Mouse (Mus musculus) hindbrain, embryonic 16.5 days (tissue): ENCODE results near the gene Csgalnact2. TPM values are rescaled to one million over a fixed set of nuclear protein-coding genes. Genes with fewer than 3 reads are reported as not detected.

Experiments used
- ATAC-seq: fragments of 200-750 bp; cut with Nextera tagmentation; 2 replicates; pipeline ENCODE4 v1.8.0; 2017; ENCODE audit warnings: moderate TSS enrichment, moderate library complexity
- H3K27ac ChIP-seq: fragments of 300-500 bp; sonication (generic); 2 replicates; pipeline ENCODE4 v1.5.1; 2014; ENCODE audit warnings: low read depth, mild to moderate bottlenecking, control low read depth, low read length, moderate library complexity
- H3K27me3 ChIP-seq: fragments of 300-500 bp; sonication (generic); replicated peaks from 2 replicates; pipeline ENCODE4 v1.6.1; 2014; ENCODE audit warnings: low read length; ENCODE audit not compliant: control insufficient read depth, insufficient read depth
- H3K36me3 ChIP-seq: fragments of 300-500 bp; sonication (generic); 2 replicates; pipeline ENCODE4 v1.6.1; 2014; ENCODE audit warnings: mild to moderate bottlenecking, low read length, moderate library complexity, mixed read lengths; ENCODE audit not compliant: control insufficient read depth, insufficient read depth
- H3K4me1 ChIP-seq: fragments of 300-500 bp; sonication (generic); 2 replicates; pipeline ENCODE4 v1.6.1; 2014; ENCODE audit warnings: low read depth, low read length; ENCODE audit not compliant: control insufficient read depth, insufficient read depth
- H3K4me2 ChIP-seq: fragments of 300-500 bp; sonication (generic); 2 replicates; pipeline ENCODE4 v1.6.1; 2014; ENCODE audit warnings: mild to moderate bottlenecking, low read length, control low read depth, moderate library complexity
- H3K4me3 ChIP-seq: fragments of 300-500 bp; sonication (generic); 2 replicates; pipeline ENCODE4 v1.5.1; 2014; ENCODE audit warnings: mild to moderate bottlenecking, low read length, control low read depth, moderate library complexity
- H3K9ac ChIP-seq: fragments of 300-500 bp; sonication (generic); 2 replicates; pipeline ENCODE4 v1.6.1; 2014; ENCODE audit warnings: low read depth, mild to moderate bottlenecking, control low read depth, low read length, moderate library complexity
- H3K9me3 ChIP-seq: fragments of 300-500 bp; sonication (generic); 2 replicates; pipeline ENCODE4 v1.6.1; 2014; ENCODE audit warnings: mild to moderate bottlenecking, low read length, moderate library complexity; ENCODE audit not compliant: control insufficient read depth
- WGBS: fragments of 180-500 bp; shearing (Covaris S2); extraction: QIAGEN DNeasy Blood & Tissue Kit; methylation state at CpG from one replicate; pipeline ENCODE4 v1.1.7; 2014; 5-methylcytosine and 5-hydroxymethylcytosine counted together
- polyA plus RNA-seq: library from polyadenylated mRNA; unstranded; fragments of >200 nt; fragmentation: Nextera tagmentation; extraction: Ambion mirVana; gene quantifications from 2 replicates; pipeline ENCODE4 v1.2.1, GENCODE M21; 2015

Gene Csgalnact2
- polyA plus RNA-seq, 1 experiment from 2014 or later, result 10.7 TPM

GRCm38 (mm10) chr6:118150988-118151387, 12.0 kb upstream of the Csgalnact2 start:
- Histone ChIP-seq H3K27me3 (no peaks in the 10 kb centered on the region), H3K36me3 (no peaks in the 10 kb centered on the region), H3K9me3 (no peaks in the 10 kb centered on the region), H3K4me1 (no peaks in the 10 kb centered on the region), H3K27ac (no peak overlapping the region), H3K4me3 (no peak overlapping the region), H3K9ac (no peak overlapping the region), H3K4me2 (no peak overlapping the region)
- WGBS, result 90% methylated on average over 8 of the region's 8 CpGs
- no peak for ATAC-seq

GRCm38 (mm10) chr6:118150538-118150937, 11.6 kb upstream of the Csgalnact2 start:
- H3K27me3 ChIP-seq, result no peaks in the 10 kb centered on the region
- no peaks in the 10 kb centered on the region for H3K36me3 ChIP-seq
- no peak overlapping the region for H3K27ac ChIP-seq
- no peaks in the 10 kb centered on the region for H3K9me3 ChIP-seq
- H3K4me3 ChIP-seq, result no peak overlapping the region
- 83% methylated on average over 2 of the region's 2 CpGs for WGBS
- ATAC-seq, result no peak
- H3K9ac ChIP-seq, result no peak overlapping the region
- H3K4me2 ChIP-seq, result no peak overlapping the region
- H3K4me1 ChIP-seq, result no peaks in the 10 kb centered on the region

GRCm38 (mm10) chr6:118150128-118150527, 11.2 kb upstream of the Csgalnact2 start:
- no peak for ATAC-seq
- 81% methylated on average over 4 of the region's 4 CpGs for WGBS
- H3K9ac ChIP-seq, result no peak overlapping the region

DNA sequence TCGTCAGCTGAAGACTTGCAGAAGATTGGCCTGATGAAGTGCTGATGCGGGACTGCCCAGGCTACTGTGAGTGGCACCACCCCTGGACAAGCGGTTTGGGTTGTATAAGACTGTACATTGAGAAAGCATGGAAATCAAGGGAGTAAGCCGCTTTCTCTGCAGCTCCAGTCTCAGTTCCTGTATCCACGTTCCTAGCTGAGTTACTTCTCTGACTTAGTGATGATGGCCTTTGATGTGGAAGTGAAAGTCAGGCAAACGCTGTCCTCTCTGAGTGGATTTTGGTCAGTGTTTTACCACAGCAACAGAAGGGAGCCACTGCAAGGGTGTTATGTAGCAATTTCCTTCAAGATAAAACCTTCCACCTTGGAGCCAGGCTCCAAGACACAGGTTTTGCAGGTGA, 2.0 kb upstream of the Csgalnact2 start:
- 90% methylated on average over 6 of the region's 6 CpGs for WGBS
- Histone ChIP-seq H3K27ac (no peak overlapping the region), H3K4me2 (no peak overlapping the region), H3K9ac (no peak overlapping the region), H3K36me3 (no peaks in the 10 kb centered on the region), H3K9me3 (no peaks in the 10 kb centered on the region), H3K4me1 (0 out of 2 replicates have a peak, but pooled peaks cover 3% of the 10 kb centered on the region), H3K27me3 (no peaks in the 10 kb centered on the region), H3K4me3 (no peak overlapping the region)
- ATAC-seq, result no peak

More at GRCm38 (mm10) chr6:118150128-118150527, 11.2 kb upstream of the Csgalnact2 start:
- no peaks in the 10 kb centered on the region for H3K9me3 ChIP-seq
- no peak overlapping the region for H3K4me3 ChIP-seq
- no peaks in the 10 kb centered on the region for H3K36me3 ChIP-seq
- no peaks in the 10 kb centered on the region for H3K27me3 ChIP-seq
- no peak overlapping the region for H3K27ac ChIP-seq
- H3K4me2 ChIP-seq, result no peak overlapping the region
- no peaks in the 10 kb centered on the region for H3K4me1 ChIP-seq

DNA sequence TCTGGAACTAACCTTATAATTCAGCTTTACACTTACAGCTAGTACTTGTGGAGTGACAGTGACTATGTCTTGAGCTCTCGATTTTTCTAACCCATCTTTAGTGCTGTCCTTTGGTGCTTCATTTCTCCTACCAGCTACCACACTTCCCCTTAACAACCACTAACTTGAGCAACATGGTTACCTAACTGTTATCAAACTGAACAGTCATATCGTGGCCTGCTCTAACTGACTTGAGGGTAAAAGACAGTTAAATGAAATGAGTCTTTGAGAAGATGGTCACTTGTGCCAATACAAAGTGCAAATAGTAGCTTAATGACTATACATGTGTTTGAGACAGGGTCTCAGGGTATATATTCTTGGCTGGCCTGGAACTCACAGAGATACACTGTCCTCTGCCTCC, 1.8 kb downstream of the Csgalnact2 start:
- 87% methylated on average over 2 of the region's 2 CpGs for WGBS
- Histone ChIP-seq H3K27me3 (no peaks in the 10 kb centered on the region), H3K9me3 (no peaks in the 10 kb centered on the region), H3K27ac (no peak overlapping the region), H3K36me3 (no peaks in the 10 kb centered on the region), H3K4me1 (0 out of 2 replicates have a peak, but pooled peaks cover 3% of the 10 kb centered on the region), H3K4me3 (no peak overlapping the region), H3K9ac (no peak overlapping the region), H3K4me2 (no peak overlapping the region)
- ATAC-seq, result no peak

- H3K9ac ChIP-seq, result no peak overlapping the region
- H3K27ac ChIP-seq, result no peak overlapping the region
- H3K9me3 ChIP-seq, result no peaks in the 10 kb centered on the region
- H3K36me3 ChIP-seq, result no peaks in the 10 kb centered on the region
- H3K4me1 ChIP-seq, result 0 out of 2 replicates have a peak, but pooled peaks cover 3% of the 10 kb centered on the region
- H3K4me3 ChIP-seq, result no peak overlapping the region
- no peak for ATAC-seq
- H3K4me2 ChIP-seq, result no peak overlapping the region
- H3K27me3 ChIP-seq, result no peaks in the 10 kb centered on the region
- WGBS, result 83% methylated on average over 1 of the region's 1 CpGs
These were observed 4.5 kb downstream of the Csgalnact2 start for GRCm38 (mm10) chr6:118134461-118134860.

GRCm38 (mm10) chr6:118130022-118130421, 8.9 kb downstream of the Csgalnact2 start:
- Histone ChIP-seq H3K9me3 (no peaks in the 10 kb centered on the region), H3K27ac (no peak overlapping the region), H3K4me1 (no peaks in the 10 kb centered on the region), H3K36me3 (no peaks in the 10 kb centered on the region), H3K27me3 (no peaks in the 10 kb centered on the region), H3K4me2 (no peak overlapping the region), H3K4me3 (no peak overlapping the region), H3K9ac (no peak overlapping the region)
- 79% methylated on average over 2 of the region's 2 CpGs for WGBS
- no peak for ATAC-seq

- no peak overlapping the region for H3K27ac ChIP-seq
- 88% methylated on average over 6 of the region's 6 CpGs for WGBS
- H3K4me3 ChIP-seq, result no peak overlapping the region
- no peaks in the 10 kb centered on the region for H3K27me3 ChIP-seq
- H3K9ac ChIP-seq, result no peak overlapping the region
- no peak for ATAC-seq
- no peak overlapping the region for H3K4me2 ChIP-seq
- H3K36me3 ChIP-seq, result peaks cover 3% of the 10 kb centered on the region; the same call in 1 of the 2 replicates
- no peaks in the 10 kb centered on the region for H3K4me1 ChIP-seq
- no peaks in the 10 kb centered on the region for H3K9me3 ChIP-seq
These were observed 11.0 kb downstream of the Csgalnact2 start for GRCm38 (mm10) chr6:118127827-118128487.

DNA sequence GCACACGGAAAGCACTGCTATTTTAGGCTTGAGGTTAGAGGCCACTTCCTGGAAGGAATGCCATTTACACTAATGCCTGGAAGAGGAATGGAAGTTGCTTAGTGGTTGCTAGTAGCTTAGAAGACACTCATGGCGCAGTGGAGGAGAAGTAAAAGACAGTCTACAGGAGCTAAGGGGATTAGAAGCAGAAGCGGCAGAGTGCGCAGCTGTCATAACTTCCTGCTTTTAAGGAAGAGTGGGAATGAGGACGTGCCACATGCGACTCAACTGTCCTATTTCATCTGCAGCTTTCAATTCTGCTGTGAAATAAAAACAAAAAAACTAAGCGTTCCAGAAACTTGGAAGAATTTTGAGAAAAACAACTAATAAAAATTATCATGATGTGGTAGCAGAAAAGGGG, 11.7 kb downstream of the Csgalnact2 start:
- H3K27ac ChIP-seq, result no peak overlapping the region
- no peak overlapping the region for H3K4me3 ChIP-seq
- peaks cover 3% of the 10 kb centered on the region; the same call in 1 of the 2 replicates for H3K36me3 ChIP-seq
- ATAC-seq, result no peak
- no peak overlapping the region for H3K4me2 ChIP-seq
- H3K9ac ChIP-seq, result no peak overlapping the region
- no peaks in the 10 kb centered on the region for H3K4me1 ChIP-seq
- WGBS, result 82% methylated on average over 7 of the region's 7 CpGs
- H3K9me3 ChIP-seq, result no peaks in the 10 kb centered on the region
- H3K27me3 ChIP-seq, result no peaks in the 10 kb centered on the region
